Mouse (Mus musculus) cerebellum, adult 11 months (tissue): Measurements from ENCODE around the gene Furin.

Source experiments
- DNase-seq: peaks from one replicate; pipeline ENCODE4 v3.0.0; 2022

The Furin gene

DNA sequence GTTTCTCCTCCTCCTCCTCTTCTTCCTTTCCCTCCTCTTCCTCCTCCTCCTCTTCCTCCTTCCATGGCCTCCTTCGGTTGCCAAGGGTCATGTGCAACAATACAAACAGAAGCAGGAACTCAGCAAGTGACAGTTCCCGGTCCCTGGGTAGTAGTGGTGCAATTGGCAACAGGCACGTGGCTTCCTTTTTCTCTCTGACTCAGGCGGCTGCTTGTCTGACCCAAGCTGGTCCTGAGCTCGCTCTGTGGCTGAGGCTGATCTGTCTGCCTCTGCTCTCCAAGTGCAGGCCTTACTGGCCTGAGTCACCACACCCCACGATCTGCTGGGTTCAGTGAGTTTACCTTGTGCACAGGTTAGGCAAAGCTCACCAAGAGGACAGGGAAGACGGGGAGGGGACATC is 21.1 kb upstream of the Furin start:
- no peak for DNase-seq

- DNase-seq = no peak
Observed at GRCm38 (mm10) chr7:80424722-80425121, 19.5 kb upstream of the Furin start.

- DNase-seq = peak; percentile 57
Observed at GRCm38 (mm10) chr7:80422759-80423480, 17.7 kb upstream of the Furin start.

DNA sequence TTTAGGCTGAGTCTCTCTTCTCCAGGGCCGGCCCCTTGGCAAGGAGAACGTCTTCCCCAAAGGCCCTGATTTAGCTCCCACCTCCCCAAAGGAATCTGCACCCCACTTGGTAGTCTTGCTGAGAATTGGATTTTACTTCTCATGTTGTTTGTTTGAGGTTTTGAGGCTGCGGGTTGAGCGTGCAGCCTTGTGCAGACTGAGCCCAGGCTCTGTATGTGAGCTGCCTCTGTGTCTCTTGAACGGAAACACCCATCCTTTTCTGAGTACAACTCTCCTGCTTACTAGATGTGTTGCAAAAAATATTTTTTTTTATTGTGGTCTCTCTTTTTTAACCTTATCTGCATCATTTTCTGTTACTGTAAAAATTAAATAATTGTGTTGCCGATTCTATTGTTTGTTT is 16.3 kb upstream of the Furin start:
- DNase-seq = no peak

DNA sequence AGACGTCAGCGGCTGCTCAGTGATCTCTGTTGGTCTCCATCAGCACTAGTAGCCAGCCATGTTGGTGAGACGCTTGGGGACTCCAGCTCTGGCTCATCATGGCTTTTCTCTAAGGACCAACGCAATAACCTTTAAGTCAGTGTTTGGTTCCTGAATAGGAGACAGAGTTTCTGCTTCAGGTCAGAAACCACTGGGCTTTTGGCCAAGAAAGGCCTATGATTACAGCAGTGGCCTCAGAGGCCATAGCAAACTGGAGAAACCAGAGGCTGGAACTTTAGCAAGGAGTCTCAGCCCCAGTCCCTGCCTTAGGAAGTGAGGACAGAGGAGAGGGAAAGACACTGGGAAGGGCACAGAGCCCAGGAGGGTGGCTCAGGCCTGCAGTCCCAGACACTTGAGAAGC is 15.3 kb upstream of the Furin start:
- DNase-seq = no peak

- DNase-seq = no peak
Observed at GRCm38 (mm10) chr7:80419278-80419677, 14.0 kb upstream of the Furin start.

DNA sequence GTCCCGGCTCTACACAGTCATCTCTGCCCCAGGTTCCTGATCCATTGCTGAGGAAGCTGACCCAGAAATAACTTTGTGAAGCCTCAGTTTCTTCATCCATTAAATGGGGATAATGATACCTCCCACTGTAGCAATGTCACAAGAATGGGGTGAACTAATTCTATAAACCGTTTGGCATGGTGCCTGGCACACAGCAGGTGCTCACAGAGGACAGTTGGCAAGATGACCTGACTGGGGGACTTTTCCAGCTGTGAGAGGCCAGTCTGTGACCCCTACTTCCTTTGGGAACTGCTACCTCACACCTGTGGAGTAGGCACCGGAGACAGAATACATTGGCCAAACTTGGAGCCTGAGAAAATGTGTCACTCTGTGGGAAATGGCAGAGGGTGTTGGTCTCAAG is 12.8 kb upstream of the Furin start:
- no peak for DNase-seq

DNA sequence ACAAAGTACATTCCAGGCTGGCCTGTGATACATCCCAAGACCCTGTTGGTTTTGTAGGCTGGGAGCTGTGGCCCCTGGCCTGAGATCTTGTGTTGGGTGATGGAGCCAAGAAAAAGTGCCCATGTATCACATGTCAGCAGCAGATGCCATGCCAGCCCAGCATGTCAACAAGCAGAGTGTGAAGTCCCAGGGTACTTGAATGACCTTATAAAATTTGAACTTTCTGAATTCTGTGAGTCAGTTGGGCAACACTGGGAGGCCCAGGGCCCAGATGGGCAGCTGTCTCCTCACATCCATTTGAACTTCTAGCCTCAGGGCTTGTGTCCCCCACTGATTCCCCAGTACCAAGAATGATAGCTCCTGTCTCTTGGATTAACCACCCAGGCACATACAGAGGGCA is 12.4 kb upstream of the Furin start:
- no peak for DNase-seq

GRCm38 (mm10) chr7:80416969-80417368 is 11.7 kb upstream of the Furin start:
- no peak for DNase-seq

- no peak for DNase-seq
Observed at GRCm38 (mm10) chr7:80414303-80414855, 9.1 kb upstream of the Furin start.

- no peak for DNase-seq
Observed at GRCm38 (mm10) chr7:80413512-80414302, 8.5 kb upstream of the Furin start.

DNA sequence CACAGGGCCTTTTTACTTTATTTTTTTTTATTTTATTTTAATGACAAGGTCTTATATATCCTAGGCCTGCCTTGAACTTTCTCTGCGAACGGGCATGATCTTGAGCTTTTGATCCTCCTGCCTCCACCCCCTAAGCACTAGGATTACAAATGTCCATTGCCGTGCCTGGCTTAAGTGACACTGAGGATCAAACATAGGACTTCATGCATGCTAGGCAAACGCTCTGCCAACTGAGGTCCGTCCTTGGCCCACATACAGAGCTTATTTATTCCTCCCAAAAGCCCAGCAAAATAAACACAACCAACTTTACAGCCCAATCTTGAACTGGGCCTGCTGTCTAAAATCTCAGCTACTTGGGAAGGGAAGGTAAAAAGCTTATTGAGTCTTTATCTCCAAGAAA is 7.5 kb upstream of the Furin start:
- no peak for DNase-seq

DNA sequence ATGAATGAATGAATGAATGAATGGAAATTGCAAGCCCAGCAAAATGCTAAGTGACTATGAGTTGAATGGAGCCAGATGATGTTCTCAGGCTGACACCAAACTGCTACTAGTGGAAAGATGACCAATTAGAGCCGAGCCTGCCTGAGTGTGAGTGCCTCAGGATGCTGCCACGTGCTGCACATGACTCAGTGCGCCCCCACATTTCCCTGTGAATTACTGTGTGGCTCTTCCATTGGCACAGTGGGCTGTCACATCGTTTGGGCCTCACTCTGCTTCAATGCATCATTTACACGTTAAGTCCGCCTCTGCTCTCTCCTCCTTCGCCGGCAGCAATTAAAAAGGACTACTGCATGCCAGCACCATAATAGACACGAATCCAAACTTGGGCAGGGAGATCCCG is 7.0 kb upstream of the Furin start:
- no peak for DNase-seq

DNA sequence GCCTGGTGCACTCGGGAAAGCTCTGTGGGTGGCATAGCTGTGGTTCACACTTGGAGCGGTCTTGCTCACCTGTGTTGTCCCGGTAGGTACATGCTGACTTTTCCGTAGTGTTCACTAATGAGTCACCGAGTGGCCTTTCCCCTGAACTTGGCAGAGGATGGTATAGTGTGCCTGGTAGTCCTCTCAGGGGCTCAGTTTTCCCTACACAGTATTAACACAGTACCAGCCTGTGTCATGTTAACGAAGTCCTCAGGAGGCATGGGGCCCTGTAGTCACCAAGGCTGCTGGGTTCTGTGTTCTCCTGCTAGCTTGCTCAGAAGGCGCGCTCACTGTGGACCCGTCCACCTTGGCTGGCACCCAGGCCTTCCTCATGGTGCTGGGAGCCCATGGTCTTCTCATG is 5.1 kb upstream of the Furin start:
- no peak for DNase-seq

GRCm38 (mm10) chr7:80407712-80408111 is 2.5 kb upstream of the Furin start:
- no peak for DNase-seq

GRCm38 (mm10) chr7:80406186-80406585 is 950 bp upstream of the Furin start:
- no peak for DNase-seq

- no peak for DNase-seq
Observed at GRCm38 (mm10) chr7:80404101-80404894, 938 bp downstream of the Furin start.

DNA sequence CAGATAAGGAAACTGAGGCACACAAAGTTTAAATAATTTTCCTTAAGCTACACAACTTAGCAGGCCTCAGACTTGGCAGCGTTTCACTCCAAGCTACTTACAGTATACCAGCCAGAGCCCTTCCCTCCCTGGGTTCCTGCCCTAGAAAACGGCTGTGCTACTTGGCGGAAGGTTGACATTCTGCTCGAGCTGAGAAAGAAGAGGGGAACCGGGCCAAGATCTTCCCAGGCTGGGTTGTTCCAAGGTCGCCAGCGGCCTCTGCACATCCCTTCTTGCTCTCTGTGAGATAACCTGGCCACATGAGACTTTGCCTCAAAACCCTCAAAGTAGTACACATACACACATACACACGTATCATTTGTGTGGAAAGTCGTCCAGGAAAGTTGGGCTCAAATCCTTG is 1.7 kb downstream of the Furin start:
- DNase-seq = peak; percentile 69

GRCm38 (mm10) chr7:80402651-80403321 is 2.5 kb downstream of the Furin start:
- DNase-seq = peak; percentile 60

DNA sequence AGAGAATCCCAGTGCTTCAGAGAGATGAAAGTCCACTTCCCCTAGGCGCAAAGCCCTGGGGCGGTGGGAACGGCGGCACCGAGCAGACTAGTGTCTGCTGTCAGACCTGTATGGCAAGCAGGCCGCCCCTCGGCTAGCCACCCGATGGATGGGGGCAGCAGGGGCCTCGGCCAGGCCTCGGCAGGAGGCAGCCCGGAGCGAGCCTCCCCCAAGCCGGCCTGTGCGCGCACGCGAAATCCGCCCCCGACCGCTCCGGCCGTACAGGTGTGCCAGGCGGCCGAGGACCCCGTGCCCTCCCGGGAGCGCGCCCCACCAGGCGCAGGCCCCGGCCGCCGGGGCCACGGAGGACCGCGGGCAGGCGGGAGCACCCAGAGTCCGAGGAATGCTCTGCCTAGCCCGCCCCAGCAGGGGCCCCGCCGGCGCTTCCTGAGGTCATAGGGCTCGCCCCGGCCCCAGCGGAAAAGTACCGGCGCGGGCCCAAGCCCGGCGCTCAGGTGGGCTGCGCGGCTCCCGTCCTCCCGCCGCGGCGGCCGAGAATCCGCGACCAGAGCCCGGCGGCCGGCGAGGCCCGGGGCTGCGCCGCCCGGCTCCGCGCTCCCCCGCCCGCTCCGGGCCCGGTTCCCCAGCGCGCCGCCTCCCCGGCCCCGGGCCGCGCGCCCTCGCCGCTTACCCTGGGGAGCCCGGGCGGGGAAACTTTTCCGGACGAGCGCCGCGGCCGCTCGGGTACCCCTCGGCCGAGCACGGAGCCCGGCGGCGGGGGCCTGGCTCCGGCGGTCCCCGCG is 3.2 kb downstream of the Furin start:
- no peak for DNase-seq

DNA sequence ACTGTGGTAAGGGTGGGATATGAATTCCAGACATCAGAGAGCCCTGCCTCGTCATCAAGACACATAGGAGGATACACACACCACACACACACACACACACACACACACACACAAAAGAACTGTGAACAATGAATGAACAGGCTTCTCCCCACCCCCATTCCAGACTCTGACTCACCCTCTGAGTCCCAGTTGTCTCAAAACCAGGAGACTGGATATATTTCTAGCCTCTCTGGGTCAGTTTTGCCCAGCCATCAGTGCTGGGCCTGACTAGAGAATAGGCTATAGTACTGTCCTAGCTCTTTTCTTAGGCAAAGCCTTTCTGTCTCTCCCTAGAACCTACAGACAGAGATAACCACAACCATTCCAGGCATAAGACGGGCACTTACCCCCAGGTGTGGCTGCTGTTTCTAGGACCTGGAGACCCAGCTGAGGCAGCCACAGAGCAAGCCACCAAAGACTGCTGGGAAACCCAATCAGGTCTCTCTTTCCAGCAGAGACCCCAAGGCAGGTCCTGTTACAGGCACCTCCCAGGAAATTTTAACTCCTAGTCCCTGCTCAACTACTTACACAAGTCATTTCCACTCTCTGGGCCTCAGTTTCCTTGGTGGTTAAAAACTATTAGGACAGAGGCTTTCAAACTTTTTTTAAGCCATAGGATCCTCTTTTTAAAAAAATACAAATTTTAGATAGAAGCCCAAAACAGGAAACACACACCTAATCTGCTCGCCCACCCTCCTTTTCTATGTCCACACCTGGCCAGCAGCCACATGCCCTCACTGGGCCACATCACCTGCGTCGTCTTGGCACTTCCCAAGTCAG is 4.0 kb downstream of the Furin start:
- no peak for DNase-seq
